Mouse (Mus musculus) right cerebral cortex, adult 18-20 months (tissue): ENCODE results near the gene Syn3.
"Not testable (repeated sequence)": the region's sequence is repeated elsewhere in the genome, so short reads cannot be mapped to it uniquely, and the experiment has no call there.

ENCODE experiments used
- DNase-seq: peaks from one replicate; pipeline ENCODE4 v3.0.0; 2022; ENCODE audit warnings: mixed read lengths

Syn3 gene

DNA sequence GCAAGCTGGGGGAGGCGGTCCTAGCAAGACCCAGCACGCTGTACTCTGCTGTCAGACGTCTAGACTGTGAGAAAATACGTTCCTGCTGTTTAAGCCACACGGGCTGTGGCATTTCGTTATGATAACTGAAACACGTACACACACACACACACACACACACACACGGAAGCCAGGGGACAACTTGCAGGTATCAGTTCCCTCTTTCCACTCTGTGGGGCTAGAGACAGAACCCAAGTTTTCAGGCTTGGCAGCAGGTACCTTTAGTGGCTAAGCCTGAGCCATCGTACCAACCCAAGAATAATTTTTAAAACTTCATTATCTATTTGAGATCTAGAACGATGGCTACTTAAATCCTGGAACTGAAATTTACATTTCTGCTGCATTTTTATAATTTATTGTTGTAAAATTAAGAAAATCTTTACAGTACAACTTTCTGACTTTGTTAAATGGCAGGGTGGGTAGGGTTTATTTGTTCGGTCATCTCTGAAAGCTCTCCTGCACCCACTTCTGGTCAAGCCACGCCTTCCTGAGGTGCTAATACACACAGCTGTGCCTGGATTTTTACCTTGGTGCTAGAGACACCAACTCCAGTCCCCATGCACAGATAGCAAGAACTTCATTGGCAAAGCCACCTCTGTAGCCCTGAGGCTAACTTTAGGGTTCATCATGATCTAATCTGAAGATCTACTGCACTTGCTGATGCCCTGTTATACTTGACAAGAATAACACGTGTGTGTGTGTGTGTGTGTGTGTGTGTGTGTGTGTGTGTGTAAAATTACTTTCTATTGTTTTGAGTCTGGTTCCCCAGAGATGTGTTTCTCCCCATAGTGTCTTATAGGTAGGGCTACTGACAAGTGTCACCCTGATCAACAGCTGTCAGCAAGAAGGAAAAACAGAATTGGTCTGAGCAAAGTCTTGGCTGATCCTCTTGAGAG is 29.8 kb downstream of the Syn3 start:
- no peak for DNase-seq

DNA sequence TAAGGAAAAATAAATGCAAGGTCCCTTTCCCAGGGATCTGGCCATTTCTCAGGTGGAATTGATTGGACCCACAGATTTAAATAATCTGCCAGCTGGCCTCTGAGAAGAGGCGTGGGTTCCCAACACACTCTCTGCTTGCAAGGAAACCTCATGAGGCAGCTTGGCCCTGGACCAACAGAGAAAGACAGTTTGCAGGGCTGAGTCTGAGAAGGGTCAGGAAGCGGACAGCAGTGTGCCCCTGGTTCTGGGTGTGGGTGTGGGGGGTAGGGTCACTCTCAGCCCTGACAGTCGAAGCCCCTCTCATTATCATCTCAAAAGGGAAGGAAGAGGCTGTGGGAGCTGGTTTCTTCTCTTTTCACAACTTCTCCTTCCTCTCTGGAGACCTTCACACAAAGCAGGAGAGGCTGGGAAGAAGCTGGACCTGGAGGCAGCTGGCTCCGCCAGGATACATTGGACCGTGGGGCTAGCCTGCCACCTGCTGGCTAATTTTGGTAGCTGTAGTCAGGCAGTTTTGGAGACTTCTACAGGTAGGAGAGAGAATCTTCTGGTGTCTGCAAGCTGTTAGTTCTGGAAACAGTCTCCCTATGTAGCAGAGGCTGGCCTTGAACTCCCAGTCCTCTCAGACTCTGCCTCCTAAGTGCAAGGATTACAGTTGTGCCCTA is 35.0 kb downstream of the Syn3 start:
- DNase-seq = peak; percentile 74

DNA sequence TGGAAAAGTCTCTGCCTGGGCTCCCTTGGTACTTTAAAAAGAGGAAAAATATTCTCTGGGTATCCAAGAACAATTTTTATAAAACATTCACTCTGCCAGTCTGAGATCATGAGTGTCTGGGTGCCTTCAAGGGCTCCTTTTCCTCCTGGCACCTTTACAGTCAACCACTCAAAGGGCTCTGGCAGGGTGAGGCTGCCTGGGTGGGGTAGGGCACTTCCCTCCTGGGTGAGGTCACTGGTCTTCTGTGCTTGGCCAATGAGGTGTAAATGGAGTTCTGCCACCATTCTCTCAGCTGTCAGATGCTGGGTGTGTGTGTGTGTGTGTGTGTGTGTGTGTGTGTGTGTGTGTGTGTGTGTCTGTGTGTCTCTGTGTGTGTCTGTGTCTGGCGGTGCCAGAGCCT is 39.1 kb downstream of the Syn3 start:
- DNase-seq = no peak

DNA sequence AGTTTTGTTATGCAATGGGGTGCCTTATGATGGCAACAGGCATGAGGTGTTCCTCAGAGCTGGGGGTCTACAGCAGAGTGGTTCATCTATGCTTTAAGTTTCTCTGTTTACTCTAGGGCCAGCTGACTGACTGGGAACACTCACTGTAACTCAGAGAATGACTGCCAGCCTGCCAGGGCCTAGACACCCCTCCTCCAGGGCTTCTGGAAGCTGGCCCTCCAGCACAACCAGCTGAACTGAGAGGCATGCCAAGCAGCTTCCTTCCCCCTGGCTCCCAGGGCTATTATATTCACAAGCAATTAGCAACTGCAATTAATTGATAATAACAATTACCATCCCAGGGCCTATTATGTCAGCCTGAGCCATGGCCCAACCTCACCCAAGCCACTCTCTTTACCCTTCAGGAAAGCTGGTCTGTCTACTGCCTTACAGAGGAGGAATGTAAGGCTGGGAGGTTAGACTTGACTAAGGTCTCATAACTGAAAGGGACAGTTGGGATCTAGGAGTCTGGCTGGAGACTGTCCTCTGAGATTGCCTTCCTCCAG is 41.0 kb downstream of the Syn3 start:
- DNase-seq = peak; percentile 56

DNA sequence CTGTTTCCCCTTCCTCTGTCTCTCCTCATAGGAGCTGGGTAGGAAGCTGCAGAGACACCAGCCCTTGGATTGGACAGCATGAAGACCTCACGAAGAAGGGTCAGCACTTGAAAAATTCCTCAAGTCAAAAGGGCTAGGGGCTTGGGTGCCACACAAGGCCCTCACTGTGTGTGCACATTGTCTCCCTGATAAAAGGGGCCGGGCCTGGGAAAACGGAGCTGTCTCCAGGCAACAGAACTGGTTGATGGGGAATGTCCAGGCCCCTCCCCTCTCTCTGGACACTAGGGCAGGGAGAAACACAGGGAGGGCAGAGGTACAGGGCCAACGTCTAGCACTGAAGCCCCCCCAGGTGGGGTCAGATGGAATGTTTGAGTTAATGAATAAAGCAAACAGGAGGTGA is 41.5 kb downstream of the Syn3 start:
- DNase-seq = peak; percentile 31

DNA sequence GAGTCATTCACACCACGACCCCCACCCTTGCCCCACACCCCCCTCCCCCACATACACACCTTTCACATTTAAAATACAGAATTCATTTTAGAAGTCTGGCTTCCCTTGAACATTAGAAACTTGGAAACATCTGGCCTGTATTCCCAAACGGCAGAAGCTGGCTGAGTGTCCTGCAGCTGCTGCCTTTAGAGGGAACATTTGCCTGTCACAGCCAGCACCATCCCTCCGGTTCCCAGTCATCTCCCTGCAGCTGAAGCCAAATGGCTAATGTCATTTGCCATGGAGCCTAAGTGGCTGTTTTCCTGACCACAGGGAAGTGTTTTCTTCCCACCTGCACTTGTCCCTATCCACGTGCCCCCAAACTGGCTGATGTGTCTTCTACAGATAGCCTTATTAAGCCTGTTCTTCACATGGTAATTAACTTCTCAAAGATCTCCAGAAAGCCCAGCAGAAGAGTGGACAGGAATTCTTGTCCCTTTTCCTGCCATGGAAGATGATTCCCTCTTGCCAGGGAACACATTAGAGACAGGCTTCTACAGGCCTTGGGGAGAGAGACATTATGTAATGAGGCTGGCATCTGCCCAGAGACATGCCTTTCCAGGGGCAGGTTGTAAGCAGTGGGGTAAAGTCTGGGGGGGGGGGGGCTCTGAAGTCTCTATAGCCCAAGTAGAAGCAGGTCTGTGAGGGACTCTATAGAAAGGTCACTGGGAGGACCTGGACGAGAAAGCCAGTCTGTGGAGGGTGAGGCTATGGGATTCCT is 43.2 kb downstream of the Syn3 start:
- DNase-seq = no peak

DNA sequence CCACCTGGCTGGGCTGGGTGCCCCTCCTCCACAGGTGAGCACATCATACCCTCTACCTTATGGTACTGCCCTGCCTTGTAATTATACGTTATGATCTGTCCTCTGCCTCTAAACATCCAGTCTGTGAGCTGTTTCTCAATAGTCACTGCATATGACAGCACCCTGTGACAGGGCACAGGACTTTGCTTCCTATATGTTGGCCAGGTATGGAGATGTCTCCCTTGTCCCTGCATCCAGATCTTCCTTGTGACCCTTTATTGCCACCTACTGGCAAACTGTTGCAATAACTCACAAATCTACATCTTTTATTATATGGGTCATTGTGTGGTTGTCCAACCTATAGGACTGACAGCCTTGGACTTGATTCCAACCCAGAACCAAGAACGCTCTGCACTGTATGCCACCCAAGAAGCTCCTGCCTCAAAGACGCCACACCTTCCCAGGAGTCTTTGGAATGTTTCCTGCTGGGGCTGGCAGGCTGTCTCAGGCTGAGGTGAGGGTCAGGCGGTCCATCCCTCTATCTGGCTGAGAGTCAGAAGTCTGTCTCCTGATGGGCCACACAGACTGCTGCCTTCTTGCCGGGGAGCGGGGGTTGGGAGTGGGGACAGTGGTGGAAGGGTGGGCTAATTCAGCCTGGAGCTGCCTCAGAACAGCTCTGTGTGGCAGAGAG is 46.2 kb downstream of the Syn3 start:
- DNase-seq = peak; percentile 35

DNA sequence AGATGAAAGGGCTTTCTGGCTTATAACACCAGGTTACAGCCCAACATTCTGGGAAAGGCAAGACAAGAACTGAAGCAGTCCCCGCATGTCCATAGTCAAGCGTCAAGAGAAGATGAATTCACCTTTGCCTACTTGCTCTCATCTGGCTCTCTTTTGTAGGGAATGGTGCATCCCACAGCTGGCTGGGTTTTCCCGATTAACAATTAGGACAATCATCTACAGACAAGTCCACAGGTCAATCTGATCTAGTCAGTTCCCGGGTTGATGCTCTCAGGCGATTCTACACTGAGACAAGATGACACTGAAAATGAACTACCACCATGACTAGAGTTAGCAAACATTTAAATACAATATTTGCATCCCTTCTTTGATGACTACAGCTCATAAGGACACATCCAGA is 47.4 kb downstream of the Syn3 start:
- DNase-seq = no peak

DNA sequence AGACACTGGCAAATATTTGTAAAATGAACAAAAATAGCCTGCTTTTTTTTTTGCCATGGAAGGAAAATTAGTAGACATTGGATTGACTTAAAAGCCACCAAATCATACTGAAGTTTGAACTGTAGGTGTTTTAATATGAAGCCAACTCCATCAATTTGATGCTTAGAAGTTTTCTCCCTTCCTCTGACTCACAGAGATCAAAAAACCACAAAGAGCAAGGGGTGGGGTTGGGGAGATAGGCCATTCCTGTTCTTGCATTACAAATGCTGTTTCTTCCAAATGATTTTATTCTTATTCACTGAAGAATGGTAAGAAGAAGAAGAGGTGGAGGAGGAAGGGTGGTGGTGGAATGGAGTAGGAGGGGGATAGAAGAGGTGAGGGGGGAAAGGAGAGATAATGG is 52.0 kb downstream of the Syn3 start:
- no peak for DNase-seq

DNA sequence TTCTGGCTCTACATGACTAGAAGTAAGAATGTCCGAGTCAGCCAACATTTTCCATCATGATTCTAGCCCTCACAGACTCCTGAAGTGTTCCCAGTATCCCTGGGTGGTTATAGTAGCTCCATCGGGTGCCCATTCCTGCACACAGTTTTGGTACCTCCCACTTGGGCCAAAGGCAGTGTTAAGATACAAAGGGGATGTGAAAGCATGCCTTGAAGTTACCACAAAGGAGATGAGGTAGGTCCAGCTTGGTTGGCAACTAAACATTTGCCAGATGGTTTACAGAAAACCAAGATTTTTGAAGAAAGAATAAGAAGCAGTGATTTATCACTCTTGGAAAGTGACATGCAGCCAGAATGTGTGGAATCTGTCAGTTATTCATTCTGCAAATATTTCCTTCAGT is 53.5 kb downstream of the Syn3 start:
- DNase-seq = no peak

DNA sequence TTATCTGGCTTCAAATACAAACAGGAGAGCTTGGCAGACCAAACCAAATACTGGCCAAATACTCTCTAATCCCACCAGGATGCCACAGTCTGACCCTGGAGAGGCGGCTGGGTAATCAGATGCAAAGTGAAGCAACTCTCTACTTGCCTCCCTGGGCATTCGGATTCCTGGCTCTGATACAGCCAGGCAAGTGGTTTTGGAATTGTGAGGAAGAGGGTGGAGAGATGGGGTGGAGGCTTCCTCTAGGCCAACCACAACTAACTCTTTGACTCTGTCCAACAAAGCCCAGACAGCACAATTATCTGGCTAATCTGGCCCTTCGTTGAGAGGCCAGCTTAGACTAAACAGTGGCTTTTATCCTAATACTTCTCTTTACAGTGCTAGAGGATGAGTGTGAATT is 54.0 kb downstream of the Syn3 start:
- no peak for DNase-seq

DNA sequence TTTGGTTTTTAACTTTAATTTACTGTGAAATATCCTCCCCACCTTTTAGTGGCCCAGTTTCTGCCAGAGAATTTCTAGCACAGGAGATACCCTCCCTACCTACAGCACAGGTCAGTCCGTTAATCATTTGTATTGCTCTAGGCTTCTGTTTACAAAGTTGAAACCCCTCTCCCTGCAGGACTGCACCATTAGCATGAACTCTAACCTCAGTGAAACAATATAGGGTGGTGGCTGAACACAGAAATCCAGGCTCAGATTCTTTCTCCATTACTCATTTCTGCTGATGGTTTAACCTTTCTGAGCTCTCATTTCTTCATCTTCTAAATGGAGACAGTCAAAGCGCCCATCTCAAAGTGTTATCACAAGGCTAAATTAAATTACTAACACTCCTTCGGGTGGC is 56.9 kb downstream of the Syn3 start:
- DNase-seq = no peak

DNA sequence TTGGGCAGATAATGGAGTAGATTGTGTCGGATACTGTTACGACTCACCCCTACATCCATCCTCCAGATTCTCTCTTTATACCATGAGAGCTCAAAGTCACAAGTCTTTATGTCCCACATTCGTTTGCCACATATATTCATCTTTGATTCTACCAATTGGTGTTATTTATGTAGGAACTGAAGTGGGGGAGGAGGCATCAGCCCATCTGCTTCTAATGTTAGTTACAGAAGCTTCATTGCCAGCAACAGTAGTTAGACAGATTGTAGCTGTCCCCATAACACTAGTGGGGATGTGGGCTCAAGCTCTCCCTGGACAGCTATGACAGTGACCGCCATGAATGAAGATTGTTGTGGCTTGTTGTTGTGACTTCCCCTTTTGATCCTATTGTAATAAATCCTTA is 59.1 kb downstream of the Syn3 start:
- no peak for DNase-seq

DNA sequence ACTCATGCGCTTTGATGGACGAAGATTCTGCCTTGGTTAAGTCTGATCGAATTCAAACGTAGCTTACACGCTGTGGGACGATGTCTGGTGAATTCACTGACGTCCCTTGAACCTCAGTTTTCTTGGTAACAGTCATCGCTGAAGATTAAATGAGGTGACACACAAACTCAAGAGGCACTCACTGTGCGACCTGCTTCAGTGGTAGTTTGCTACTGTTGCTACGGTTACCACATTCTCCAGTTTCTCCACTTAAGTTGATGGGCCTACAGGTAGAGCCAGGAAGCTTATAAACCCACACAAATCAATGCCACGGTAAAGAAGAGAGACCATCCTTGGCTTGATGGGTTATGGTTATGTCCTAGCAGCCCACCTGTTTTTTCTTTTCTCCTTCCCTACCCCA is 61.4 kb downstream of the Syn3 start:
- DNase-seq = no peak

DNA sequence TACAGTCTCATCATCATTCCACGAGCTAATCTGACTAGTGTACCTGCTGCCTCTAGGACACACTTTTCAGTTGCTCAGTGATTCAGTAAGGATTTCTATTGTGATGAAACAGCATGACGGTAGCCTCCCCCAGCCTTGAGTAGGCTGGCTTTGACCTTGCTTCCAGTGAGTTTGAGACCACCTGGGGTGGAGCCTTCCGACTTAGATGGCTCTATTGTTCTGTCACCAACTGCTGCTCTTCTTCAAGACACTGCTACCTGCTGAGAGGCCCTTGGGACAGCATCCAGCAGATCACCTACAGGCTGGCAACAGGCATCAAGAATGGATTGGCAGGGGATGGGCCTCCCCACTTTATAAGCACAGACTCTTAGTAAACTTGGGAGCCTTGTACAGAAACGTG is 63.7 kb downstream of the Syn3 start:
- not testable (repeated sequence) for DNase-seq

DNA sequence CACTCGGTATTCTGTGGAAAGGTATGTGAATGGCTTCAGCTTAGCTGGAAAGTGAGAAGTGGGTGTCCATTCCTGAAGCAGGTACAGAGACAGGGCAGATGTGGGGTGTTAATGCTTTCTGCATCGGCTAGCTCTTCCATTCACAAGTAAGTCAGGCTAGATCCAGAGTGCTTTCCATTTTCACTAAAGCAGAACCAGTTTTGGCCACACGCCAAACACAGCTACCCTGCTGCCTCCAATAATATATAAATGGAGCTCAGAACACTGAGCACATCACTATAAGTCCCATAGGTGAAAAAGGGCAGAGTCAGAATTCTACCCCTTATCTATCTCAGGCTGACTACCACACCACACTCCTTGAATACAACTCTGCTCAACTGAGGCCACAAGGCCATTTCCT is 69.0 kb downstream of the Syn3 start:
- DNase-seq = no peak

DNA sequence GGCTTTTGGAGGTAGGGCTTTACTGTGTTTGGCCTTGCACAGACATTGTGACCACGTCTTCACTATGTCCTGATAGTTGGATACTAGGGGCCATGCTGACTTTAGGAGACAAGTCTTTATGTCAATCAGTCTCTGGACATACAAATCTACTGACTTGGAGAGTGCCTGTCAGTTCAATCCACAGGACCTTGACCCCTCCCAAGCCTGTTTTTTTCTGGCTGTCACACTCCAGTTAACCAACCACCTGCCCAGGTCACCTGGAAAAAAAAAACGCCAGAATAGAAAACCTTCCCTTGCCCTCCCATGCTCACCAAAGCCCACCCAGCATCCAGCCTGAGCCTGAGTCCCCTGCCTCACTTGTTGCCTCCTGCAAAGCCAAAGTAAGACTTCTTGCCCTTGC is 70.7 kb downstream of the Syn3 start:
- DNase-seq = no peak

DNA sequence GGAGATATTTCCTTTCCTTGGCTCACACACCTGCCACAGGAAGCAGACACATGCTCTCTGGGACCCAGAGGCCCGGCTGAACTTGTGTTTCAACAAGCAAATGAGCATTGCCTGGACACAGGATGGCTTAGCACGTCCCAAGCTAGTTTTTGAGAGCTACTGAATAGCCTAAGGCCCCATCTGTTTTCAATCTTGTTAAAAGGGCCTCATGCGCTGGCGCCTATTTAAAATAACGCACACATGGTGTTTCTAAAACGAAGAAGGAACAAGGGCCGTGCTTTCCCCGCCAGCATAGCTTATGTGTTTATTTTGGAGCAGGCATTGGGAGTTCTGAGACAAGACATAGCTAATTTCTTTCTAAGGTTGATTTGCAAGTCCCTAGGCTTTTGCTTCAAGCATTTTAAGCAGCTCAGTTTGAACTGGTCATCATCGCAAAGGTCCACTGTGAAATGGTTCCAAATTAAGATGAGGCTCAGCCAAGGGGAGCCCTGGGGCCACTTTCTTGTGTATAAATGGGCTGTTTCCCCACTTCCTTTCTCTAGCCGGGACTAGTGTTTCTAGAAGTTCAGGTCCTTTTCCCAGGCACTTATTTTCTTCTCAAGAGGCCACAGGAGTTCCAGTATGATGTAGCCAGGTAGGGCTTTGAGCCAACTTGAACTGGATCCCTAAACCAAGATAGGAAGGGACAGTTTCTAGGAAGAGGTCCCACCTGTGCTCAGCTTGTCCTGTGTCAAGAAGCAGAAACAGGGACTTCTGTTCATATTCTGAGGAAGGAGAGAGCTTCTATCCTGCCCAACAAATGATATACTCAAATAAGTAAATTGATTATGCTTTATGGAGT is 72.8 kb downstream of the Syn3 start:
- peak; percentile 8 for DNase-seq

DNA sequence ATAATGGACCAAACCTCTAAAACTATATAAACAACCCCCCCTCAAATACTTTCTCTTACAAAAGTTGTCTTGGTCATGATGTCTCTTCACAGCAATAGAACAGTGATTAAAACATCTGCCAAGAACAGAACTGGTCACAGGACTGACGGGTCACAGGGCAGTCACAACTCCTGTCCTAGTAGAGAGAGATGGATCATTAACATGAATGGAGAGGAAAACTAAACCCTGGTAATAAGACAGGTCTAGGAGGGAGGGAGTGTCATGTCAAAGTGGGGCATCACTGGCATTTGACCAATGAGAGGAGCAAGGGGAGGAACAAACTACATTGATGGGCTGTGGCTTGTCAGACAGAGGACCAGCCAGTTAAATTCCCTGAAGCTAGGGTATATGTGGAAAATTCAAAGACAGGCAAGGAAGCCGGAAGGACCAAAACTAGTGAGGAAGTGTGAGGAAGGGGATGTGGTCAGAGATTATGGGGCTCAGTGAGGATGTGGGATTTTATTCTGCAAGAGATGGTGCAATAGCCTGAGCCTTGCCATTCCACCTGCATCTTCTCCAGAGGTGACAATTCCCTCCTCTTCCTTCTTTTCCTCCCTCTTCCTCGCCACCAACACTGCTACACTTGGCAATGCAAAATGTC is 76.8 kb downstream of the Syn3 start:
- no peak for DNase-seq

DNA sequence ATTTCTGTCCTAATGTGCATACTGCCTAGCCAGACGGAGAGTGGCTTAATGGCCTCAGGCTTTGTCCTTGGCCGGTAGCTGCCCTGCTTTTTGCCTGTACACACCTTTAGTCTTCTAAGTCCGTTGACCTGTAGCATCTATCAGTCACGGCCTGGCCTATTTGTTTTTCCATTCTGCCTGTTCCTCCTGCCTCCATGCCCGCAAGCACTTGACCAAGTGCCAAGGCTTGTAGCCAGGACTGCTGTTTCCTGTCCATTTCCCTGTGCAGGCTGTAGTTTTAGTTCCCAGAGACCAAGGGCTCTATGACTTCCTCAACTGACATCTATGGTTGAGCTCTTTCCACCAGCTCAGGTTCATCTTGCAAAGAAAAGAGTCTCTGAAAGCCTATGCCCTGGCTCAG is 79.8 kb downstream of the Syn3 start:
- no peak for DNase-seq

DNA sequence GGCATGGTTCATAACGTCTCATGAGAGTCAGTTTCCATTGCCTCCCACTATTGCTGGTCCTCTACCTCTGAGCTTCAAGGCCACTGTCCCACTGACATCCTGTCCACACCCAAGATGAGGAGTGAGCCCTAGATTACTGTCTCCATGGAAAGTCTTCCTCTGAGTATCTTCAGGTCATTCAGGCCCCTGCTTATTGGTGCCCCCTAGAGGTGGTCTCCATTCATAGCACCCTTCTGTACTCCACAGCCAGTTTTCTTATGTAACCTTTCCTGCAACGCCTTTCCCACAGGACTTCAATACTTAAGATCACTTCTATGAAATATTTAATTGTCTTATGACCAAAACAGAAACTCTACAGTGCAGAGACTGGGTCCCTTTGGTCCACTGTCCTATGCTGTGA is 80.4 kb downstream of the Syn3 start:
- no peak for DNase-seq
